Mouse (Mus musculus): ENCODE results near the gene Hdgfl2. TPM values are rescaled to one million over a fixed set of nuclear protein-coding genes. Genes with fewer than 3 reads are reported as not detected.

The Hdgfl2 gene
- polyA plus RNA-seq, 1 experiment from 2014 or later, result 96.8 TPM

GRCm38 (mm10) chr17:56149897-56150296 lies 70.5 kb downstream of the Hdgfl2 start:
- no peak overlapping the region for H3K9ac ChIP-seq (replicated peaks; ENCODE audit: low read depth, low read length)
- H3K9me3 ChIP-seq (ENCODE audit: control insufficient read depth, low read length), result no peaks in the 10 kb centered on the region
- 0 out of 2 replicates have a peak, but pooled peaks cover 6% of the 10 kb centered on the region for H3K4me1 ChIP-seq (ENCODE audit: control insufficient read depth, insufficient read depth, low read length)
- no peak overlapping the region for H3K4me3 ChIP-seq (ENCODE audit: low read depth, low read length)
- H3K27me3 ChIP-seq (ENCODE audit: control insufficient read depth, insufficient read depth, low read length), result peaks cover 10% of the 10 kb centered on the region; the same call in 1 of the 2 replicates
- no peak for ATAC-seq (ENCODE audit: low read depth)
- 37% methylated on average over 2 of the region's 2 CpGs for WGBS
- H3K27ac ChIP-seq (ENCODE audit: low read depth, low read length), result no peak overlapping the region
- no peaks in the 10 kb centered on the region for H3K36me3 ChIP-seq (ENCODE audit: control insufficient read depth, insufficient read depth, low read length)
- no peak overlapping the region for H3K4me2 ChIP-seq (ENCODE audit: low read depth, low read length)

Other genes with a start within 250 kb of the Hdgfl2 start
- gene Zfp119a, start 200.7 kb upstream of the Hdgfl2 start, polyA plus RNA-seq (2014; fragmentation: Nextera tagmentation; extraction: Ambion mirVana), result 12.2 TPM in 2 replicates
- 16.1 and 17.1 TPM in 2 replicates for gene Zfp959, start 187.5 kb upstream of the Hdgfl2 start, polyA plus RNA-seq (2014; fragmentation: Nextera tagmentation; extraction: Ambion mirVana)
- gene Zfp119b, start 130.1 kb upstream of the Hdgfl2 start, polyA plus RNA-seq (2014; fragmentation: Nextera tagmentation; extraction: Ambion mirVana), result 9.8 and 10.5 TPM in 2 replicates
- 6.7 and 7.1 TPM in 2 replicates for gene Ebi3, start 127.0 kb upstream of the Hdgfl2 start, polyA plus RNA-seq (2014; fragmentation: Nextera tagmentation; extraction: Ambion mirVana)
- 17.9 and 18.0 TPM in 2 replicates for gene Yju2, start 120.5 kb upstream of the Hdgfl2 start, polyA plus RNA-seq (2014; fragmentation: Nextera tagmentation; extraction: Ambion mirVana)
- 158 and 218 TPM in 2 replicates for gene Shd, start 109.2 kb upstream of the Hdgfl2 start, polyA plus RNA-seq (2014; fragmentation: Nextera tagmentation; extraction: Ambion mirVana)
- gene Fsd1, start 93.1 kb upstream of the Hdgfl2 start, polyA plus RNA-seq (2014; fragmentation: Nextera tagmentation; extraction: Ambion mirVana), result 155 and 188 TPM in 2 replicates
- gene Stap2, start 74.0 kb upstream of the Hdgfl2 start, polyA plus RNA-seq (2014; fragmentation: Nextera tagmentation; extraction: Ambion mirVana), result 5.2 and 6.8 TPM in 2 replicates
- gene Mpnd, start 73.9 kb upstream of the Hdgfl2 start, polyA plus RNA-seq (2014; fragmentation: Nextera tagmentation; extraction: Ambion mirVana), result 150 and 158 TPM in 2 replicates
- gene Sh3gl1, start 43.0 kb upstream of the Hdgfl2 start, polyA plus RNA-seq (2014; fragmentation: Nextera tagmentation; extraction: Ambion mirVana), result 87.5 and 94.9 TPM in 2 replicates
- 2.3 and 3.2 TPM in 2 replicates for gene Chaf1a, start 39.2 kb upstream of the Hdgfl2 start, polyA plus RNA-seq (2014; fragmentation: Nextera tagmentation; extraction: Ambion mirVana)
- gene Ubxn6, start 4.6 kb upstream of the Hdgfl2 start, polyA plus RNA-seq (2014; fragmentation: Nextera tagmentation; extraction: Ambion mirVana), result 69.9 and 80.9 TPM in 2 replicates
- gene Plin4, start 30.2 kb downstream of the Hdgfl2 start, polyA plus RNA-seq (2014; fragmentation: Nextera tagmentation; extraction: Ambion mirVana), result 0.19 and 0.28 TPM in 2 replicates
- 0.95 and 1.9 TPM in 2 replicates for gene Plin5, start 38.0 kb downstream of the Hdgfl2 start, polyA plus RNA-seq (2014; fragmentation: Nextera tagmentation; extraction: Ambion mirVana)
- 0.24 TPM in 2 replicates for gene Lrg1, start 42.4 kb downstream of the Hdgfl2 start, polyA plus RNA-seq (2014; fragmentation: Nextera tagmentation; extraction: Ambion mirVana)
- gene Sema6b, start 60.7 kb downstream of the Hdgfl2 start, polyA plus RNA-seq (2014; fragmentation: Nextera tagmentation; extraction: Ambion mirVana), result 11.8 and 13.8 TPM in 2 replicates
- 9.2 and 9.9 TPM in 2 replicates for gene Tnfaip8l1, start 82.8 kb downstream of the Hdgfl2 start, polyA plus RNA-seq (2014; fragmentation: Nextera tagmentation; extraction: Ambion mirVana)
- 68.6 and 69.7 TPM in 2 replicates for gene Mydgf, start 104.3 kb downstream of the Hdgfl2 start, polyA plus RNA-seq (2014; fragmentation: Nextera tagmentation; extraction: Ambion mirVana)
- gene Dpp9, start 139.3 kb downstream of the Hdgfl2 start, polyA plus RNA-seq (2014; fragmentation: Nextera tagmentation; extraction: Ambion mirVana), result 21.0 and 26.9 TPM in 2 replicates
- gene Fem1a, start 177.2 kb downstream of the Hdgfl2 start, polyA plus RNA-seq (2014; fragmentation: Nextera tagmentation; extraction: Ambion mirVana), result 20.4 and 23.5 TPM in 2 replicates
- gene Ticam1, start 197.2 kb downstream of the Hdgfl2 start, polyA plus RNA-seq (2014; fragmentation: Nextera tagmentation; extraction: Ambion mirVana), result 0.92 and 1.7 TPM in 2 replicates
- 6.9 and 13.2 TPM in 2 replicates for gene Plin3, start 213.2 kb downstream of the Hdgfl2 start, polyA plus RNA-seq (2014; fragmentation: Nextera tagmentation; extraction: Ambion mirVana)
- not detected in 2 replicates for gene Arrdc5, start 220.7 kb downstream of the Hdgfl2 start, polyA plus RNA-seq (2014; fragmentation: Nextera tagmentation; extraction: Ambion mirVana)
- gene Uhrf1, start 223.7 kb downstream of the Hdgfl2 start, polyA plus RNA-seq (2014; fragmentation: Nextera tagmentation; extraction: Ambion mirVana), result 5.7 and 9.4 TPM in 2 replicates
- 58.6 and 66.1 TPM in 2 replicates for gene Kdm4b, start 246.4 kb downstream of the Hdgfl2 start, polyA plus RNA-seq (2014; fragmentation: Nextera tagmentation; extraction: Ambion mirVana)

All from neural tube, embryonic 14.5 days (tissue).